ENCODE assay signal across 20 mouse cellular contexts in the genomic region with DNA sequence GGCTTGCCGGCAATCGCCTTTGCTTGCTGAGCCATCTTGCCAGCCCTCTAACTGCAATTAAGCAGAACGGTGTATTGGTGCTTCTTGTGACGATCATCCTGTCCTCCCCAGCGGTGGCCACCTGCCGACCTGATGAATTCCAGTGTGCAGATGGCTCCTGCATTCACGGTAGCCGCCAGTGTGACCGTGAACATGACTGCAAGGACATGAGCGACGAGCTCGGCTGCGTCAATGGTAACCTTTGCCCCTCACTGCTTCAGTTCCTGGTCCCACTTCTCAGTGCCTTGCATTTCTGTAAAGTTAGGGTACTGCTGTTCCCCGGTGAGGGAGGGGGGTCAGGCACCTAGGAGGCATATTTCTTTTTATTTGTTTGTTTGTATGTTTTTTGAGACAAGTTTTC.
"Had no signal": no experiment of that assay in that cellular context is flagged by ENCODE, and none has a peak within 500 bp of the region (broad histone marks: within the 10 kb centered on the region; RNA-seq: fewer than 3 reads in every experiment).

No protein-coding gene starts in this region.

- H3K27me3 ChIP-seq: limb, embryonic 12.5 days; limb, embryonic 15.5 days; lung, embryonic 15.5 days; megakaryocyte, embryonic 14.5 days; midbrain, embryonic 13.5 days had no signal

- H3K9me3 ChIP-seq: limb, embryonic 15.5 days; lung, embryonic 15.5 days; megakaryocyte, embryonic 14.5 days; midbrain, embryonic 10.5 days; midbrain, embryonic 13.5 days had no signal

- H3K27ac ChIP-seq: kidney, postnatal 0 days; limb, embryonic 12.5 days; limb, embryonic 15.5 days; liver, embryonic 14.5 days; lung, embryonic 15.5 days; midbrain, embryonic 10.5 days; midbrain, embryonic 13.5 days; stomach, postnatal 0 days had no signal

- H3K4me2 ChIP-seq: limb, embryonic 12.5 days; limb, embryonic 15.5 days; lung, embryonic 15.5 days; midbrain, embryonic 13.5 days had no signal

- H3K4me3 ChIP-seq: limb, embryonic 12.5 days; limb, embryonic 15.5 days; lung, embryonic 15.5 days; megakaryocyte, embryonic 14.5 days; midbrain, embryonic 10.5 days; midbrain, embryonic 13.5 days had no signal

- ATAC-seq: midbrain, embryonic 13.5 days; midbrain, embryonic 16.5 days had no signal

- DNase-seq: kidney, adult 9 months; left cerebral cortex, postnatal 4 days; lung, adult 18-20 months; lung, postnatal 10 days; lung, postnatal 36 days; right cerebral cortex, postnatal 14 days; right cerebral cortex, postnatal 4 days; thymus, adult 2 months; thymus, postnatal 14 days; thymus, postnatal 4 days had no signal

- H3K9ac ChIP-seq: limb, embryonic 12.5 days; limb, embryonic 15.5 days; liver, embryonic 14.5 days; lung, embryonic 15.5 days; midbrain, embryonic 13.5 days had no signal

- H3K4me1 ChIP-seq: limb, embryonic 12.5 days; limb, embryonic 15.5 days; midbrain, embryonic 10.5 days; midbrain, embryonic 13.5 days had no signal
